Mouse (Mus musculus): ENCODE data around the gene Grap. TPM values are rescaled to one million over a fixed set of nuclear protein-coding genes. Genes with fewer than 3 reads are reported as not detected.

Grap gene
- polyA plus RNA-seq, 1 experiment from 2014 or later = 9.9 TPM

DNA sequence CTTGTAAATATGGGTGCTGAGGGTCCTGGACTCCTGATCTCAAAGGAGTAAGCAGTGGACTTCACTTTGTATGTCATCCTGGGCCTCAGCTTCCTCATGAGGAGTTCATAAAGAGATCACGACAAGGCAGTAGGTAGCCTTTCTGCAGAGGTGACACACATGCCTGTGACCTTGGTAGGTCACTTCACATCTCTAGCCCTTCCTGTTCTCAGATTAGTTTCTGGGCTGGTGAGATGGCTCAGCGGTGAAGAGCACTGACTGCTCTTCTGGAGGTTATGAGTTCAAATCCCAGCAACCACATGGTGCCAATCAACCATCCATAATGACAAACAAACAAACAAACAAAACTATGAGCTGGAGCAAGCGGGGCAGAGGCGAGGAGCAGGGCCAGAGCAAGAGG lies 24.6 kb downstream of the Grap start:
- no peaks in the 10 kb centered on the region for H3K9me3 ChIP-seq (ENCODE audit: control insufficient read depth, low read length)
- peaks cover 8% of the 10 kb centered on the region for H3K27me3 ChIP-seq (replicated peaks; ENCODE audit: control insufficient read depth, insufficient read depth, low read length)
- no peak overlapping the region for H3K27ac ChIP-seq (ENCODE audit: low read depth, low read length)
- 82% methylated on average over 4 of the region's 4 CpGs for WGBS
- H3K4me2 ChIP-seq = no peak overlapping the region
- no peak overlapping the region for H3K9ac ChIP-seq (ENCODE audit: low read depth, low read length)
- no peak overlapping the region for H3K4me3 ChIP-seq (ENCODE audit: low read depth, low read length)
- no peaks in the 10 kb centered on the region for H3K4me1 ChIP-seq (replicated peaks; ENCODE audit: control insufficient read depth, insufficient read depth, low read length)
- H3K36me3 ChIP-seq (ENCODE audit: control insufficient read depth, insufficient read depth, low read length) = no peaks in the 10 kb centered on the region
- DNase-seq (ENCODE audit: low spot score) = no peak
- ATAC-seq (replicated peaks; ENCODE audit: low FRiP score) = no peak

DNA sequence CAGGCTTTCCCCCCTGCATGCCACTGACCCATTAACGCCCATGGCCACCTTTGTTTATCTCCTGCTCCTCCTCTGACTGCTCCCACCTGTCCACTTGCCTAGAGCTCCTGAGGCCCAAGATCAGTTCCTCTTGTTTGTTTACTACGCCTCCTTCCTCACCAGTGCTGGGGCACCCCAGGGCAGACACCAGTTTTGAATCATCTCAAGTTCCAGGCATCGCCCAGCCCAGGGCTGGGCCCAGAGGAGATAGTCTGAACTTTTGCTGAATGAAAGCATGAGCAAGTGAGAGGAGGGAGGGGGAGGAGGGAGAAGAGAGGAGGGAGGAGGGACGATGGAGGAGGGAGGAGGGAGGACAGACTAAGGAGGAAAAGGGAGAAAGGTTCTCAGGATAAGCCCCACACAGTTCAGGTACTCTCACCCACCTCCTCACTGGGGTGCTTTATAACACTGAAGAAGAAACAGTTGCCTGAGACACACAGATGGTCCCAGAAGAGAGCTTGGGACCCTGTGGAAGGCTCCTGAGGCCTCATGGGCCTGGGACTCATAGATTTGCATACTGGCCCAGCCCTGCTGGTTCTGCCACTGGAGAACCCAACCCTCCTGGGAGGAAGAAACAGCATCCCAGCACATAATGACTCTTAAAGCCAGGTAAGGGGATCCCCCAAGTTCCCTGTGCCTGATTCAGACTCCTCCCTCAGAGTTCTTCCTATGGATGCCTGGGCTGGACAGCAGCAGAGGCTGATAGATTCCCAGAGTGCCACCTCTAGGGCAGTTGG lies 26.2 kb downstream of the Grap start:
- Histone ChIP-seq H3K4me2 (no peak overlapping the region), H3K36me3 (ENCODE audit: control insufficient read depth, insufficient read depth, low read length) (no peaks in the 10 kb centered on the region), H3K9ac (ENCODE audit: low read depth, low read length) (no peak overlapping the region), H3K9me3 (ENCODE audit: control insufficient read depth, low read length) (no peaks in the 10 kb centered on the region), H3K27me3 (replicated peaks; ENCODE audit: control insufficient read depth, insufficient read depth, low read length) (peaks cover 22% of the 10 kb centered on the region), H3K27ac (ENCODE audit: low read depth, low read length) (no peak overlapping the region), H3K4me3 (ENCODE audit: low read depth, low read length) (no peak overlapping the region), H3K4me1 (replicated peaks; ENCODE audit: control insufficient read depth, insufficient read depth, low read length) (peaks cover 6% of the 10 kb centered on the region)
- WGBS = 59% methylated on average over 4 of the region's 4 CpGs
- DNase-seq (ENCODE audit: low spot score) (no peak), ATAC-seq (replicated peaks; ENCODE audit: low FRiP score) (no peak)

DNA sequence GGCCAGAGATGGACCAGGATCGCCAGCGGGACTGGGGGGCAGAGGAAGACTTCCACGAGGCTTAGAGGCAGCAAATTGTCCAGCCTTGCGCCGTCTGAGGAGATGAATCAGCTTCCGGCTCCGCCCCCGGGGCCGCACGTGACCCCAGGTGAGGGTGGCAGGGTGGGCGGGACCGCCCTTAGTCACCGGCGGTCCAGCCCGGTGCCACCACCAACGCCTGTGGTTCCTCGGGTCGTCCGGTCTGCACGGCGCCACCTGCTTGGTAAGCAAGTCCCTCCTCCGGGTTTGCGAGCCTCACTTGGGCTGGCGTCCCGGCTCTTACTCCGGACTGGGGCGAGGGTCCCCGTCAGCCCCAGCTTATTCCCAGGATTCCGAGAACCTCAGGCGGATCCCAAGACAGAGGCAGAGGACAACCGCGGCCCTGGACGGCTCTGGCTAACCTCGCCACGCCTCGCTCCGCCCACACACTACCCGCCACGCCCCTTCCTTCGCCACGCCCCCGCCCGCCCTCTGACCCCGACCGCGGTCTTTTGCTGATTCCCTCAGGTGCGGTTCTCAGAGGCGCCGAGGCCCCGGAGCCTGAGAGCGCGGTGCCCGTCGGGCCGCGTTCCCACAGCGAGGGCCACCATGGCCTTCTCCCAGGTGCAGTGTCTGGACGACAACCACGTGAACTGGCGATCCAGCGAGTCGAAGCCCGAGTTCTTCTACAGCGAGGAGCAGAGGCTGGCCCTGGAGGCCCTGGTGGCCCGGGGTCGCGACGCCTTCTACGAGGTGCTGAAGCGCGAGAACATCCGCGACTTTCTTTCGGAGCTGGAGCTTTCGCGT lies 31.1 kb downstream of the Grap start, which contains the start of gene Fam83g:
Gene Fam83g, plus strand, starts transcription at position 185 of the 825 bp plus-strand sequence.
- 2% methylated on average over 76 of the region's 76 CpGs for WGBS
- Histone ChIP-seq H3K36me3 (ENCODE audit: control insufficient read depth, insufficient read depth, low read length) (no peaks in the 10 kb centered on the region), H3K4me2 (peak within 1 kb of the TSS; percentile 88), H3K9ac (ENCODE audit: low read depth, low read length) (peak within 1 kb of the TSS; percentile 69), H3K4me3 (ENCODE audit: low read depth, low read length) (peak within 1 kb of the TSS; percentile 61), H3K9me3 (ENCODE audit: control insufficient read depth, low read length) (no peaks in the 10 kb centered on the region), H3K4me1 (replicated peaks; ENCODE audit: control insufficient read depth, insufficient read depth, low read length) (peaks cover 36% of the 10 kb centered on the region), H3K27ac (ENCODE audit: low read depth, low read length) (peak within 1 kb of the TSS; percentile 54), H3K27me3 (replicated peaks; ENCODE audit: control insufficient read depth, insufficient read depth, low read length) (peaks cover 29% of the 10 kb centered on the region)
- DNase-seq (ENCODE audit: low spot score) (peak; percentile 80), ATAC-seq (replicated peaks; ENCODE audit: low FRiP score) (peak; percentile 80)

DNA sequence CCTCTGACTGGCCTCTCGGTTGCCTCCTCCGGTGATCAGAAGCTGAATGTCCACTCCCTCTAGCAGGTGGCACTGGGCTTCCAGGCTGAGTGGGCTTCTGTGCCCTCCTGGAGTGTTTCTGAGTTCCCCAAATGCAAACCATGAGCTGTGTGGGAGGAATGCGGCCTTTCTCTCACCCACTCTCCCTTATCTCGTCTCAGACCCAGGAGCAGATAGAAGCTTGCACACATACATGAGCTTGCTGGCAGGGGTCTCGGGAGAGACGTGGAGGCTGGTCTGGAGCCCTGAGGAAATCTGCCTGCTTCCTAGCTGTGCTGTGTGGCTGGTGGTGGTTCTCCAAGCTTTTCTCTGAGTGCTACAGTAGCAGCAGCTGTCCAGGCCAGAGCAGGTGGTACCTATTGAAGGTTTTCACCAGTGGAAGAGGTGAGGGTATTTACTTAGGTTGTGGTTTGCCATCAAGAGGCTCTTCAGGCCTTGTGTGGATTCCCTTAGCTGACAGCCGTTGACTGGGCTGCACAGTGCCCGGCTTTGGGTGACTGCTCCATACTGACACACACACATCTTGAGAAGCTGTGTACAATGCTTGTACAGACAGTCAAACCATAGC lies 32.2 kb downstream of the Grap start:
- DNase-seq (ENCODE audit: low spot score) = no peak
- Histone ChIP-seq H3K4me3 (ENCODE audit: low read depth, low read length) (peak overlapping the region; percentile 61), H3K27me3 (replicated peaks; ENCODE audit: control insufficient read depth, insufficient read depth, low read length) (peaks cover 29% of the 10 kb centered on the region), H3K36me3 (ENCODE audit: control insufficient read depth, insufficient read depth, low read length) (no peaks in the 10 kb centered on the region), H3K4me1 (replicated peaks; ENCODE audit: control insufficient read depth, insufficient read depth, low read length) (peaks cover 36% of the 10 kb centered on the region), H3K9me3 (ENCODE audit: control insufficient read depth, low read length) (no peaks in the 10 kb centered on the region), H3K4me2 (peak overlapping the region; percentile 88), H3K9ac (ENCODE audit: low read depth, low read length) (peak overlapping the region; percentile 69), H3K27ac (ENCODE audit: low read depth, low read length) (peak overlapping the region; percentile 71)
- 52% methylated on average over 8 of the region's 8 CpGs for WGBS
- no peak for ATAC-seq (replicated peaks; ENCODE audit: low FRiP score)

DNA sequence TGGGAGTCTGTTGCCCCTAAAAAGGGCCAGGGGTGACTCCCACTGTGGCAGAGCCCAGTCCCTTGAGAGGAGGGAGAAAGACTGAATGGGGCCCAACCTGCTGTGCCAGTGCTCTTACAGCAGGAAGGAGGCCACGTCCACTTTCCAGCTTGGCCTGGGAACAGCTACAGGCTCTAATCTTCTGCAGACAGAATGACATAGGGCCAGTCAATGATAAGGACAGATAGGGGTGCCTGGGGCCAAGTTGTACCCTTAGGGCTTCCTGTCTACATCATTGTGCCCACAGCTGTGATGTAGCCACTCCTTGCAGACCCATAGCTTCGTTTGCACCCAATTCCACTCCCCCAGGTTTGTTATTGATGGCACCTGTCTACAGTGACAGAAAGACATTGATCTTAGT lies 33.1 kb downstream of the Grap start:
- H3K9ac ChIP-seq (ENCODE audit: low read depth, low read length) = no peak overlapping the region; the same call in 1 of the 2 replicates
- ATAC-seq (replicated peaks; ENCODE audit: low FRiP score) = peak; percentile 83

DNA sequence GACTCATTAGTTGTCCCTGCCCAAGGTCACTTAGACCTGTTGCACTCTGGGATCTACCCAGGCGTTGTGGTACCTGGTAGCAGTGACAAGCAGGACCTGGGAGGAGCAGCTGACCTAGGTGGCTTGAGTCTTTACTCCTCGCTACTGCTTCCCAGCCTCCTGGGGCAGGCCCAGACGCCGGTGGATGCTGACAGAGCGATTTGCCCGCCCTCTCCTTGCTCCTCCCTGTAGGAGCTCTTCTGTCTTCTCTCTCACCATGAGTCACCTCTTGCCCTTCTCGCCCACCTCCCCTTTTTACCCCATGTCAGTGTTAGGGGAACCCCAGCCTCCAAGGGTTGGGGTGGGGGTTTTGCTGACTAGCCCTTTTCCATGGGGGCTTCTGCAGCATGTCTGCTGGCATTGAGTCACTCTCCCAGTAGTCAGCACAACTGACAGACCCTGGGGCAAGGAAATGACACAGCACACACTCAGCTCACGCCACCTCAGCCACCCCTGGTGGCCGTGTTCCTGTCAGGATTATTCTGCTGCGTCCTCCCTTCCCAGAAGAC lies 33.9 kb downstream of the Grap start:
- peak overlapping the region; percentile 88 for H3K4me2 ChIP-seq
- no peak overlapping the region for H3K9ac ChIP-seq (ENCODE audit: low read depth, low read length)
- H3K27ac ChIP-seq (ENCODE audit: low read depth, low read length) = no peak overlapping the region
- ATAC-seq (replicated peaks; ENCODE audit: low FRiP score) (no peak), DNase-seq (ENCODE audit: low spot score) (no peak)
- peaks cover 36% of the 10 kb centered on the region for H3K4me1 ChIP-seq (replicated peaks; ENCODE audit: control insufficient read depth, insufficient read depth, low read length)
- peak overlapping the region; percentile 11 for H3K4me3 ChIP-seq (ENCODE audit: low read depth, low read length)
- no peaks in the 10 kb centered on the region for H3K9me3 ChIP-seq (ENCODE audit: control insufficient read depth, low read length)
- H3K36me3 ChIP-seq (ENCODE audit: control insufficient read depth, insufficient read depth, low read length) = no peaks in the 10 kb centered on the region
- peaks cover 29% of the 10 kb centered on the region for H3K27me3 ChIP-seq (replicated peaks; ENCODE audit: control insufficient read depth, insufficient read depth, low read length)
- 46% methylated on average over 10 of the region's 10 CpGs for WGBS

More for the DNA sequence above, 33.1 kb downstream of the Grap start:
- H3K4me2 ChIP-seq = peak overlapping the region; percentile 88
- peaks cover 36% of the 10 kb centered on the region for H3K4me1 ChIP-seq (replicated peaks; ENCODE audit: control insufficient read depth, insufficient read depth, low read length)
- H3K4me3 ChIP-seq (ENCODE audit: low read depth, low read length) = peak overlapping the region; percentile 61
- H3K9me3 ChIP-seq (ENCODE audit: control insufficient read depth, low read length) = no peaks in the 10 kb centered on the region
- 24% methylated on average over 2 of the region's 2 CpGs for WGBS
- no peak for DNase-seq (ENCODE audit: low spot score)
- H3K36me3 ChIP-seq (ENCODE audit: control insufficient read depth, insufficient read depth, low read length) = no peaks in the 10 kb centered on the region
- H3K27me3 ChIP-seq (replicated peaks; ENCODE audit: control insufficient read depth, insufficient read depth, low read length) = peaks cover 29% of the 10 kb centered on the region
- peak overlapping the region; percentile 71 for H3K27ac ChIP-seq (ENCODE audit: low read depth, low read length)

DNA sequence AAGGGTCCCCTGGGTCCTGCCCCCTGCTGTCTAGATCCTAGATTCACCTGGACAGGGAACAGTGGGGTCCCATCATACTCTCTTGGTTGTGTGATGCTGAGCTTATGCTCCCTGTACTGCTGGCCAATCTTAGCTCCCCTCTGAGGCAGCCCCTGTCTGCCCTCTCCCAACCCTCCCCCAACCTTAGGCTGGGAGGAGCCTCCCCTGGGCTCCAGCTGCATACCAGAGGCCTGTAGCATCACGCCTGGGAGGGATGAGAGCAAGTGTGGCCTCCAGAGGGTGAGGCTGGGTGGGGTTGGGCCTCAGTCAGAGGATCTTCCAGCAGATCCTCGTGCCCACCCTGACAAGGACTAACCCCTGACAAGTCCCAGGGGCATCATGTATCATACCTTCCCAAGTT lies 34.5 kb downstream of the Grap start:
- H3K9ac ChIP-seq (ENCODE audit: low read depth, low read length) = no peak overlapping the region
- ATAC-seq (replicated peaks; ENCODE audit: low FRiP score) (no peak), DNase-seq (ENCODE audit: low spot score) (no peak)
- H3K27ac ChIP-seq (ENCODE audit: low read depth, low read length) = no peak overlapping the region
- H3K9me3 ChIP-seq (ENCODE audit: control insufficient read depth, low read length) = no peaks in the 10 kb centered on the region
- H3K4me3 ChIP-seq (ENCODE audit: low read depth, low read length) = no peak overlapping the region
- peak overlapping the region; percentile 88 for H3K4me2 ChIP-seq
- no peaks in the 10 kb centered on the region for H3K36me3 ChIP-seq (ENCODE audit: control insufficient read depth, insufficient read depth, low read length)
- WGBS = 30% methylated on average over 2 of the region's 2 CpGs
- peaks cover 36% of the 10 kb centered on the region for H3K4me1 ChIP-seq (replicated peaks; ENCODE audit: control insufficient read depth, insufficient read depth, low read length)
- H3K27me3 ChIP-seq (replicated peaks; ENCODE audit: control insufficient read depth, insufficient read depth, low read length) = peaks cover 29% of the 10 kb centered on the region

DNA sequence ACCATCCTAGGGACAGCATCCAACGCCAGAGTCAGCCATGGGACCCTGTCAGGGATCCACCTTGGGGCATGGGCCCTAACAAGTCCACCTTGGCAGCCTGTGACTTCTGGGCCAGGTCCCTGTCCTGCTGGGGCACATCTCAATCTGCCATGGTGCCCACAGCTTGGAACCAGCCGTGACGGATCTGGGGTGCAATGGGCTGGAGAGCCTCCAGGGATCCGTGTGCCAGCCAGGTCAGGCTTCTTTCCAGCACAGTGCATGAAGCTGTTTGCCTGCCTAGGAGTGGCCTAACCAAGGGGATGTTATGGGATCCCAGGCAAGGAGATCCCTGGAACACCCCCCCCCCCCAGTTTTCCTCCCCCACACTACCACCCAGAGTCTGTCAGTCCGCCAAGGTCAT lies 39.9 kb downstream of the Grap start:
- Histone ChIP-seq H3K27me3 (replicated peaks; ENCODE audit: control insufficient read depth, insufficient read depth, low read length) (peaks cover 8% of the 10 kb centered on the region; the same call in 1 of the 2 replicates), H3K9ac (ENCODE audit: low read depth, low read length) (no peak overlapping the region), H3K4me2 (no peak overlapping the region), H3K4me1 (replicated peaks; ENCODE audit: control insufficient read depth, insufficient read depth, low read length) (no peaks in the 10 kb centered on the region; the same call in 1 of the 2 replicates), H3K4me3 (ENCODE audit: low read depth, low read length) (no peak overlapping the region), H3K36me3 (ENCODE audit: control insufficient read depth, insufficient read depth, low read length) (no peaks in the 10 kb centered on the region), H3K9me3 (ENCODE audit: control insufficient read depth, low read length) (no peaks in the 10 kb centered on the region), H3K27ac (ENCODE audit: low read depth, low read length) (no peak overlapping the region)
- no peak for ATAC-seq (replicated peaks; ENCODE audit: low FRiP score)
- WGBS = 83% methylated on average over 5 of the region's 5 CpGs
- no peak for DNase-seq (ENCODE audit: low spot score)

All from liver, embryonic 11.5 days (tissue).